9 mouse cellular contexts compared by ENCODE assay signal in the genomic region with DNA sequence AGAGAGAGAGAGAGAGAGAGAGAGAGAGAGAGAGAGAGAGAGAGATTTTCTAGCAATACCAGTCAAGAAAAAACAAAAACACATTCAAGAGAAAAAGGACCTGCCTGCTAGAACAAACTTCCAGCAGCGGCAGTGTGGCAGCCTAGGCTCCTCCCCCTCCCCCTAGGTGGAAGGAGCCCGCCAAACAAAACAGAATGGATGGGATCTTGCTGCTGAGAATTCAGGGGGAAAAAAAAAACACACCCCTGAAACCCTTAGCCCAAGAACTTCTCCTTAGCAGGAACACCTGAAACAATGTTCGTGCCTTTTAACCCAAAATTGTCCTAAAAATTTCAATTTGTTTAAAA. TPM values are rescaled to one million over a fixed set of nuclear protein-coding genes. Genes with fewer than 3 reads are reported as not detected.
DNase-seq lines count a peak whose midpoint lies in the region; ATAC-seq and TF ChIP-seq lines count a peak whose summit lies in the region.
"Had no signal": no experiment of that assay in that cellular context is flagged by ENCODE, and none has a peak within 500 bp of the region (broad histone marks: within the 10 kb centered on the region; RNA-seq: fewer than 3 reads in every experiment).

No protein-coding gene starts in this region.

- no peaks in the 10 kb centered on the region for H3K27me3 ChIP-seq in forebrain, postnatal 0 days (ENCODE audit: insufficient read depth, low read length)

- peak overlapping the region; percentile 23 for H3K4me3 ChIP-seq in forebrain, postnatal 0 days (ENCODE audit: low read depth, low read length)

- WGBS in forebrain, postnatal 0 days = 2% methylated on average over 3 of the region's 3 CpGs

- peak; percentile 53 for ATAC-seq in forebrain, postnatal 0 days
- peak; percentile 85 for ATAC-seq in megakaryocyte progenitor cell, adult 5-6 weeks (replicated peaks; ENCODE audit: poor library complexity)
- no peak for ATAC-seq in frontal cortex, adult (ENCODE audit: low TSS enrichment)

- H3K36me3 ChIP-seq in forebrain, postnatal 0 days (ENCODE audit: insufficient read depth) = no peaks in the 10 kb centered on the region

- peak overlapping the region; percentile 4; the same call in 1 of the 2 replicates for H3K9ac ChIP-seq in forebrain, postnatal 0 days

- no peak for TF ChIP-seq CTCF in forebrain, postnatal 0 days (IDR thresholded peaks at IDR 0.05; ENCODE audit: low read depth)

- peak overlapping the region; percentile 50 for H3K4me2 ChIP-seq in forebrain, postnatal 0 days (ENCODE audit: low read depth)

- H3K9me3 ChIP-seq in forebrain, postnatal 0 days (ENCODE audit: low read length) = no peaks in the 10 kb centered on the region

- no peak overlapping the region for H3K27ac ChIP-seq in forebrain, postnatal 0 days (ENCODE audit: low read depth, low read length)

- DNase-seq in cerebellum, postnatal 14 days = peak; percentile 23 to 29
- DNase-seq in cerebellum, adult 9-10 months = no peak
- peak; percentile 5 for DNase-seq in Muller cell, postnatal 12 days (ENCODE audit: inconsistent ontology term)
- peak; percentile 67 for DNase-seq in forebrain, postnatal 0 days
- DNase-seq in left cerebral cortex, adult 11 months (ENCODE audit: low spot score) = no peak
- no peak for DNase-seq in right cerebral cortex, postnatal 36 days (ENCODE audit: low spot score in 2 of 2)

- peaks cover 3% of the 10 kb centered on the region; the same call in 1 of the 2 replicates for H3K4me1 ChIP-seq in forebrain, postnatal 0 days (ENCODE audit: insufficient read depth)

RNA-seq across cellular contexts. Expression of gene Treml2, which starts 17.6 kb away (rescaled TPM):
- total RNA-seq in forebrain, postnatal 0 days (2014; rRNA removed) = 0.23 and 0.43 TPM in 2 replicates
- polyA plus RNA-seq in forebrain, postnatal 0 days (2015; fragmentation: Nextera tagmentation; extraction: Ambion mirVana) = 0.07 TPM in 1 of 2 replicates, not detected in the other
- 42.9 and 54.0 TPM in 2 replicates for total RNA-seq in megakaryocyte progenitor cell, adult 5-6 weeks (2015)
- 43.9 and 50.8 TPM in 2 replicates for total RNA-seq in megakaryocyte progenitor cell, adult 5-6 weeks (2017)
- polyA plus RNA-seq: C2C12 had no signal

RNA-seq across cellular contexts. Expression of gene Treml4, which starts 17.6 kb away (rescaled TPM):
- not detected in 2 replicates for total RNA-seq in forebrain, postnatal 0 days (2014; rRNA removed)
- polyA plus RNA-seq in forebrain, postnatal 0 days (2015; fragmentation: Nextera tagmentation; extraction: Ambion mirVana) = not detected in 2 replicates
- total RNA-seq in megakaryocyte progenitor cell, adult 5-6 weeks (2015) = 0.10 and 0.76 TPM in 2 replicates
- total RNA-seq in megakaryocyte progenitor cell, adult 5-6 weeks (2017) = 2.2 and 2.9 TPM in 2 replicates
- polyA plus RNA-seq: C2C12 had no signal

RNA-seq across cellular contexts. Expression of gene Trem3, which starts 34.1 kb away (rescaled TPM):
- total RNA-seq in forebrain, postnatal 0 days (2014; rRNA removed) = not detected in 2 replicates
- not detected in 2 replicates for polyA plus RNA-seq in forebrain, postnatal 0 days (2015; fragmentation: Nextera tagmentation; extraction: Ambion mirVana)
- total RNA-seq in megakaryocyte progenitor cell, adult 5-6 weeks (2015) = 124 and 147 TPM in 2 replicates
- total RNA-seq in megakaryocyte progenitor cell, adult 5-6 weeks (2017) = 113 and 150 TPM in 2 replicates
- polyA plus RNA-seq: C2C12 had no signal

RNA-seq across cellular contexts. Expression of gene B430306N03Rik, which starts 34.2 kb away (rescaled TPM):
- 0.08 and 0.19 TPM in 2 replicates for total RNA-seq in forebrain, postnatal 0 days (2014; rRNA removed)
- polyA plus RNA-seq in forebrain, postnatal 0 days (2015; fragmentation: Nextera tagmentation; extraction: Ambion mirVana) = 0.21 TPM in 1 of 2 replicates, not detected in the other
- total RNA-seq in megakaryocyte progenitor cell, adult 5-6 weeks (2015) = 8.3 and 11.9 TPM in 2 replicates
- total RNA-seq in megakaryocyte progenitor cell, adult 5-6 weeks (2017) = 2.7 and 4.6 TPM in 2 replicates
- polyA plus RNA-seq: C2C12 had no signal

RNA-seq across cellular contexts. Expression of gene Trem1, which starts 49.1 kb away (rescaled TPM):
- total RNA-seq in forebrain, postnatal 0 days (2014; rRNA removed) = 0.24 TPM in 1 of 2 replicates, not detected in the other
- 0.08 and 0.09 TPM in 2 replicates for polyA plus RNA-seq in forebrain, postnatal 0 days (2015; fragmentation: Nextera tagmentation; extraction: Ambion mirVana)
- total RNA-seq in megakaryocyte progenitor cell, adult 5-6 weeks (2015) = 4.8 and 5.9 TPM in 2 replicates
- 13.1 and 15.3 TPM in 2 replicates for total RNA-seq in megakaryocyte progenitor cell, adult 5-6 weeks (2017)
- polyA plus RNA-seq: C2C12 had no signal

Comparison
In these comparisons a context has a peak if more than half of its experiments do, and no peak if none do; other contexts are left out.
1. DNase-seq: peak in cerebellum, postnatal 14 days (2 of 2), Muller cell, postnatal 12 days (single experiment) and forebrain, postnatal 0 days (single experiment); none in cerebellum, adult 9-10 months (single experiment), left cerebral cortex, adult 11 months (single experiment) and right cerebral cortex, postnatal 36 days (0 of 2).
2. RNA of gene Treml2, which starts 17.6 kb away (total RNA-seq): 42.9 to 54.0 TPM in megakaryocyte progenitor cell, adult 5-6 weeks; 0.23 to 0.43 TPM in forebrain, postnatal 0 days; every median in the first group is over 10 times any median in the second.
3. RNA of gene Trem3, which starts 34.1 kb away (total RNA-seq): 113 to 150 TPM in megakaryocyte progenitor cell, adult 5-6 weeks; not detected in forebrain, postnatal 0 days; every median in the first group is over 100 times any median in the second.